In genomic region chr9:58719471-58719870, GRCm38 (mm10) we compare ENCODE assay signal across 28 mouse cellular contexts. TPM values are rescaled to one million over a fixed set of nuclear protein-coding genes. Genes with fewer than 3 reads are reported as not detected.
A peak's percentile ranks its signal among the peaks of the same experiment; 100 is the strongest.
DNase-seq lines count a peak whose midpoint lies in the region; ATAC-seq and TF ChIP-seq lines count a peak whose summit lies in the region.
"Had no signal": no experiment of that assay in that cellular context is flagged by ENCODE, and none has a peak within 500 bp of the region (broad histone marks: within the 10 kb centered on the region; RNA-seq: fewer than 3 reads in every experiment).

No protein-coding gene starts in this region.

- H3K9me3 ChIP-seq in MEL (replicated peaks; ENCODE audit: insufficient read depth, low read length), result no peaks in the 10 kb centered on the region
- no peaks in the 10 kb centered on the region for H3K9me3 ChIP-seq in liver, embryonic 13.5 days (replicated peaks)
- no peaks in the 10 kb centered on the region for H3K9me3 ChIP-seq in midbrain, postnatal 0 days (ENCODE audit: low read length)
- H3K9me3 ChIP-seq: embryonic facial prominence, embryonic 12.5 days; embryonic facial prominence, embryonic 15.5 days; forebrain, embryonic 15.5 days; heart, embryonic 10.5 days; heart, embryonic 13.5 days had no signal

- peak overlapping the region; percentile 39 for H3K9ac ChIP-seq in MEL (ENCODE audit: control insufficient read depth, low read depth, low read length, poor library complexity, severe bottlenecking)
- H3K9ac ChIP-seq in liver, embryonic 13.5 days, result no peak overlapping the region
- no peak overlapping the region for H3K9ac ChIP-seq in midbrain, postnatal 0 days (replicated peaks; ENCODE audit: low read length, poor library complexity, severe bottlenecking)
- H3K9ac ChIP-seq: embryonic facial prominence, embryonic 12.5 days; embryonic facial prominence, embryonic 15.5 days; forebrain, embryonic 15.5 days; heart, embryonic 13.5 days; hindbrain, embryonic 14.5 days had no signal

- H3K4me3 ChIP-seq in MEL (ENCODE audit: control insufficient read depth in 1 of 2, insufficient read depth in 1 of 2, low read depth in 2 of 2, low read length in 2 of 2), result peak overlapping the region; percentile 17 to 26; a peak in 3 of 4 replicates
- no peak overlapping the region for H3K4me3 ChIP-seq in liver, embryonic 13.5 days (replicated peaks)
- H3K4me3 ChIP-seq in midbrain, postnatal 0 days (ENCODE audit: low read depth, low read length), result no peak overlapping the region
- H3K4me3 ChIP-seq: embryonic facial prominence, embryonic 12.5 days; embryonic facial prominence, embryonic 15.5 days; forebrain, embryonic 15.5 days; heart, adult 2 months; heart, embryonic 10.5 days; heart, embryonic 13.5 days had no signal

- no peak for TF ChIP-seq EP300 in MEL (IDR thresholded peaks at IDR 0.05; ENCODE audit: low read depth in 1 of 2, low read length in 2 of 2)

- TF ChIP-seq CTCF in MEL (IDR thresholded peaks at IDR 0.05 in 2 of 3, conservative IDR thresholded peaks at IDR 0.05 in 1 of 3; ENCODE audit: control insufficient read depth in 1 of 3, insufficient read depth in 1 of 3, low read depth in 2 of 3, low read length in 3 of 3, poor library complexity in 1 of 3, severe bottlenecking in 1 of 3), result no peak
- no peak for TF ChIP-seq CTCF in midbrain, postnatal 0 days (IDR thresholded peaks at IDR 0.05)

- TF ChIP-seq POLR2A in MEL (IDR thresholded peaks at IDR 0.05; ENCODE audit: control insufficient read depth in 1 of 2, insufficient read depth in 1 of 2, low read depth in 1 of 2, low read length in 2 of 2, poor library complexity in 1 of 2), result no peak

- no peaks in the 10 kb centered on the region for H3K27me3 ChIP-seq in MEL (ENCODE audit: control insufficient read depth in 1 of 2, insufficient read depth in 2 of 2, low read length in 2 of 2)
- H3K27me3 ChIP-seq in liver, embryonic 13.5 days, result no peaks in the 10 kb centered on the region
- no peaks in the 10 kb centered on the region for H3K27me3 ChIP-seq in midbrain, postnatal 0 days (ENCODE audit: insufficient read depth, low read length)
- H3K27me3 ChIP-seq: embryonic facial prominence, embryonic 12.5 days; embryonic facial prominence, embryonic 15.5 days; forebrain, embryonic 15.5 days; heart, embryonic 13.5 days had no signal

- ATAC-seq in liver, embryonic 13.5 days (ENCODE audit: low read depth), result no peak
- ATAC-seq in midbrain, postnatal 0 days (ENCODE audit: low FRiP score), result no peak
- no peak for ATAC-seq in frontal cortex, adult (ENCODE audit: low TSS enrichment)
- ATAC-seq: CD4-positive, CD25-positive, alpha-beta regulatory T cell, adult 4 months; forebrain, embryonic 15.5 days; hindbrain, postnatal 0 days; Patski had no signal

- TF ChIP-seq RAD21 in MEL (IDR thresholded peaks at IDR 0.05; ENCODE audit: low read depth, low read length), result no peak

- DNase-seq in kidney, postnatal 36 days, result peak; percentile 8 to 25
- DNase-seq in kidney, adult 8-10 months, result no peak
- DNase-seq in MEL (ENCODE audit: low read depth, low spot score), result no peak
- peak; percentile 20 for DNase-seq in MN1 (ENCODE audit: low spot score)
- no peak for DNase-seq in liver, embryonic 13.5 days
- no peak for DNase-seq in midbrain, postnatal 0 days (ENCODE audit: low spot score)
- DNase-seq: adrenal gland, adult 2 months; adrenal gland, postnatal 14 days; cerebellum, adult 11 months; cerebellum, adult 2 months; cerebellum, adult 9-11 months; cerebellum, postnatal 25 days; gastrocnemius, postnatal 10 days; gastrocnemius, postnatal 36 days; heart, adult 2 months; heart, postnatal 14 days; heart, postnatal 4 days had no signal

- peak overlapping the region; percentile 26; the same call in 1 of the 2 replicates for H3K4me2 ChIP-seq in liver, embryonic 13.5 days
- H3K4me2 ChIP-seq in midbrain, postnatal 0 days (ENCODE audit: low read depth, low read length, poor library complexity, severe bottlenecking), result no peak overlapping the region
- H3K4me2 ChIP-seq: embryonic facial prominence, embryonic 12.5 days; embryonic facial prominence, embryonic 15.5 days; forebrain, embryonic 15.5 days; heart, embryonic 13.5 days; hindbrain, embryonic 14.5 days had no signal

- peaks cover 0 to 51% of the 10 kb centered on the region in 2 experiments; a peak in 2 of 4 replicates for H3K36me3 ChIP-seq in MEL (ENCODE audit: control insufficient read depth in 1 of 2, insufficient read depth in 2 of 2, low read length in 2 of 2)
- H3K36me3 ChIP-seq in liver, embryonic 13.5 days, result no peaks in the 10 kb centered on the region
- no peaks in the 10 kb centered on the region for H3K36me3 ChIP-seq in midbrain, postnatal 0 days (ENCODE audit: insufficient read depth, low read length)
- H3K36me3 ChIP-seq: embryonic facial prominence, embryonic 12.5 days; embryonic facial prominence, embryonic 15.5 days; forebrain, embryonic 15.5 days; heart, embryonic 10.5 days; heart, embryonic 13.5 days had no signal

- H3K79me2 ChIP-seq in MEL (ENCODE audit: control insufficient read depth, insufficient read depth, low read length, poor library complexity), result peaks cover 11% of the 10 kb centered on the region; the same call in 1 of the 2 replicates

- 45% methylated on average over 5 of the region's 5 CpGs for WGBS in liver, embryonic 13.5 days (ENCODE audit: insufficient replicate concordance)
- WGBS in midbrain, postnatal 0 days, result 56% methylated on average over 5 of the region's 5 CpGs

- peak overlapping the region; percentile 89 for H3K27ac ChIP-seq in MEL (ENCODE audit: control insufficient read depth, low read depth, low read length)
- peak overlapping the region; percentile 47; the same call in 1 of the 2 replicates for H3K27ac ChIP-seq in liver, embryonic 13.5 days
- no peak overlapping the region for H3K27ac ChIP-seq in midbrain, postnatal 0 days (ENCODE audit: low read depth, low read length)
- H3K27ac ChIP-seq: embryonic facial prominence, embryonic 12.5 days; embryonic facial prominence, embryonic 15.5 days; forebrain, embryonic 15.5 days; heart, adult 2 months; heart, embryonic 10.5 days; heart, embryonic 13.5 days; hindbrain, embryonic 14.5 days; hindbrain, postnatal 0 days had no signal

- peaks cover 23 to 35% of the 10 kb centered on the region in 2 experiments for H3K4me1 ChIP-seq in MEL (ENCODE audit: control insufficient read depth in 1 of 2, insufficient read depth in 2 of 2, low read length in 2 of 2)
- peaks cover 39% of the 10 kb centered on the region for H3K4me1 ChIP-seq in liver, embryonic 13.5 days (replicated peaks)
- H3K4me1 ChIP-seq in midbrain, postnatal 0 days (ENCODE audit: insufficient read depth, low read length), result no peaks in the 10 kb centered on the region
- H3K4me1 ChIP-seq: embryonic facial prominence, embryonic 12.5 days; embryonic facial prominence, embryonic 15.5 days; forebrain, embryonic 15.5 days had no signal

TF ChIP-seq in MEL, 35 proteins besides CTCF, POLR2A, EP300 and RAD21:
- TF ChIP-seq ZMIZ1 (IDR thresholded peaks at IDR 0.05; ENCODE audit: low read depth, low read length) (no peak), MYC (IDR thresholded peaks at IDR 0.05; ENCODE audit: low read depth, low read length) (no peak), GABPA (IDR thresholded peaks at IDR 0.05; ENCODE audit: low read depth, low read length) (no peak), ZC3H11A (IDR thresholded peaks at IDR 0.05; ENCODE audit: low read depth, low read length) (no peak), MAFK (IDR thresholded peaks at IDR 0.05; ENCODE audit: borderline replicate concordance, low read depth, low read length) (no peak), MYB (IDR thresholded peaks at IDR 0.05; ENCODE audit: low read depth, low read length) (no peak), HCFC1 (IDR thresholded peaks at IDR 0.05; ENCODE audit: low read depth, low read length) (no peak), E2F4 (IDR thresholded peaks at IDR 0.05; ENCODE audit: borderline replicate concordance, low read depth, low read length) (no peak), ELF1 (IDR thresholded peaks at IDR 0.05; ENCODE audit: low read depth, low read length) (no peak), MEF2A (IDR thresholded peaks at IDR 0.05; ENCODE audit: extremely low read depth, insufficient replicate concordance, low read depth, low read length, poor library complexity, severe bottlenecking) (no peak), USF1 (IDR thresholded peaks at IDR 0.05; ENCODE audit: low read depth, low read length) (no peak), GATA1 (IDR thresholded peaks at IDR 0.05; ENCODE audit: low read depth, low read length) (no peak), TAL1 (IDR thresholded peaks at IDR 0.05; ENCODE audit: low read length) (no peak), CHD2 (IDR thresholded peaks at IDR 0.05; ENCODE audit: low read length) (no peak), KAT2A (conservative IDR thresholded peaks at IDR 0.05; ENCODE audit: low read depth, low read length) (no peak), ETS1 (IDR thresholded peaks at IDR 0.05; ENCODE audit: low read depth, low read length) (no peak), POLR2AphosphoS2 (IDR thresholded peaks at IDR 0.05; ENCODE audit: low read length) (no peak), POLR2AphosphoS5 (IDR thresholded peaks at IDR 0.05; ENCODE audit: borderline replicate concordance, low read depth, low read length) (no peak), NRF1 (IDR thresholded peaks at IDR 0.05; ENCODE audit: insufficient read depth, low read depth, low read length, poor library complexity, severe bottlenecking) (no peak)
TF ChIP-seq in MEL: peak in this region for 0.

RNA-seq across cellular contexts. Expression of gene Rec114, which starts 24.3 kb away (rescaled TPM):
- 112 and 135 TPM in 2 replicates for total RNA-seq in MEL (2012; rRNA removed)
- polyA plus RNA-seq in MEL (2012; ENCODE audit: insufficient read depth in 1 of 2, insufficient read length in 2 of 2, low read depth in 1 of 2, low replicate concordance in 2 of 2, missing spikeins in 1 of 2), result 100 to 1,000 TPM in 1 of 2 experiments, not detected in 1; 111 TPM
- 23.6 and 30.4 TPM in 2 replicates for polyA plus RNA-seq in liver, embryonic 13.5 days (2015; fragmentation: Nextera tagmentation; extraction: Ambion mirVana)
- 0.16 and 1.1 TPM in 2 replicates for total RNA-seq in midbrain, postnatal 0 days (2014; rRNA removed)
- polyA plus RNA-seq in midbrain, postnatal 0 days (2015; fragmentation: Nextera tagmentation; extraction: Ambion mirVana), result 1.1 and 1.9 TPM in 2 replicates
- total RNA-seq: gastrocnemius, postnatal 36 days; granulocyte monocyte progenitor cell, adult 5-6 weeks had no signal

Comparison
In these comparisons a context has a peak if more than half of its experiments do, and no peak if none do; other contexts are left out.
1. DNase-seq: peak in kidney, postnatal 36 days (2 of 2) and MN1 (single experiment); none in kidney, adult 8-10 months (0 of 2), MEL (single experiment), liver, embryonic 13.5 days (single experiment) and midbrain, postnatal 0 days (single experiment).
2. H3K4me3 ChIP-seq: peak in MEL (2 of 2); none in liver, embryonic 13.5 days (single experiment) and midbrain, postnatal 0 days (single experiment).